Mouse (Mus musculus): ENCODE results near the gene Defb42.

DNA sequence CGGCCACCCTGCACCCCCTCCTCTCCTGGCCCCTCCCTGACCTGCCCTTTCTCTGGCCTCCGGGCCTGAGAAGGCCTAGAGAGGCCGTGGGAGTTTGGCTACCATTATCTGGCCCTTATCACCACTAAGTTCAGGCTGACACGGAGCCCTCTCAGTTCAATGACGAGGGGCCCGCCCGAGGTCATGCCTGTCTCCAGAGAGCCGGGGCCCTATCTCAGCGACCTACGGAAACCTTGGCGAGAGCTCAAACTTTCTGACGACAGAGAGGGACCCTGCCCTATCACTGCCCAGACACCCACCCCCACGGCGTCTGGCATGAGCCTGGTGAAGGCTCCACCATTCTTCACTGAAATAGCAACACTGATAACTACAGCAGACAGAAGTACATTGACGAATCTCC lies 20.9 kb downstream of the Defb42 start:
- TF ChIP-seq CTCF (IDR thresholded peaks at IDR 0.05; ENCODE audit: extremely low read depth, insufficient read depth, low read length) = no peak
- TF ChIP-seq POLR2A (IDR thresholded peaks at IDR 0.05; ENCODE audit: extremely low read depth, insufficient read depth, low read length) = no peak
